Mouse (Mus musculus) kidney, adult 2 months (tissue): Measurements from ENCODE around the gene Galr2.

ENCODE experiments used
- CTCF ChIP-seq: fragments of 200-500 bp; conservative IDR thresholded peaks from 2 replicates; pipeline ENCODE4 v1.5.1; 2011; ENCODE audit warnings: low read depth, mild to moderate bottlenecking, control low read depth, low read length, moderate library complexity, mixed read lengths; ENCODE audit not compliant: insufficient read depth, insufficient read length
- POLR2A ChIP-seq: fragments of 200-500 bp; IDR thresholded peaks from one replicate; pipeline ENCODE4 v1.6.1; 2011; ENCODE audit warnings: low read depth, low read length, control low read depth

- TF ChIP-seq CTCF = no peak
- no peak for TF ChIP-seq POLR2A
These were observed 17.9 kb downstream of the Galr2 start for GRCm38 (mm10) chr11:116298621-116299020.
